Mouse (Mus musculus): ENCODE results near the gene Aff1. TPM values are rescaled to one million over a fixed set of nuclear protein-coding genes. Genes with fewer than 3 reads are reported as not detected.

Aff1 gene
- polyA plus RNA-seq, 1 experiment from 2014 or later = 2.3 TPM

DNA sequence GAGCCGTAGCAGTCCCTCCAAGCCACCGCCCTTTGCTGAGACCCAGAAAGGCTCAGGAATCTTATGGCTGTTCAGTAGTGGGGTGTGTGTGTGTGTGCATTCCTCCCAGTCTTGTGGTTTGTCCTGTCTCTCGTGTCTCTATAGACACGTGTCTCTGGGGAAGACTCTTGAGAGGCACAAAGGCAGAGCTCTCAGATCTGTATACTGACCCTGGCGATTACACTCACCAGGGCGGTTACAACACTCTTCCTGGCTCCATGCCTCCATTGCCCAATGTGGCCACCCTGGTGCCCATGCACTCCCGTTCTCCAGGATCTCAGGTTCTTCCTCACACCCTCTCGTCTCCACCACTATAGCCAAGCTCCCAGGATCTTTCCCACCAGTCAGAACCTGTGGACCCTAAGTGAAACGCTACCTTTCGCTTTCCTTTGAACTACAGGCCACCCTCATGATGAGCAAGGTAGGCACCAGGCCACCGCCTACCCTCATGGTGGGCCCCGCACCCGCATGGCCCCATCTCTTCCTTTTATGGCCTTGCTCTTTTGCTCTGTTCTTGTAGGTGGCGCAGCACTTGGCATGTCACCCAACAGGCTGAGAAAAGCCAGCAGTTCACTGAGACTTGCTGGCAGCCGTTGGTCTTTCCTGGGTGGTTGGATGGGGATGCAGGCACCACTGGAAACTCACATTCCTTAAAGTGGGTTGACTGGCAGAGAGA lies 146.5 kb downstream of the Aff1 start:
- 0 out of 2 replicates have a peak, but pooled peaks cover 18% of the 10 kb centered on the region for H3K36me3 ChIP-seq
- 91% methylated on average over 15 of the region's 15 CpGs for WGBS
- H3K27me3 ChIP-seq = no peaks in the 10 kb centered on the region
- no peak overlapping the region for H3K4me2 ChIP-seq
- peaks cover 12% of the 10 kb centered on the region for H3K4me1 ChIP-seq (replicated peaks)
- H3K4me3 ChIP-seq = no peak overlapping the region
- no peak overlapping the region for H3K9ac ChIP-seq
- no peak overlapping the region for H3K27ac ChIP-seq (replicated peaks)
- no peak for ATAC-seq (ENCODE audit: low read depth)
- H3K9me3 ChIP-seq = no peaks in the 10 kb centered on the region

DNA sequence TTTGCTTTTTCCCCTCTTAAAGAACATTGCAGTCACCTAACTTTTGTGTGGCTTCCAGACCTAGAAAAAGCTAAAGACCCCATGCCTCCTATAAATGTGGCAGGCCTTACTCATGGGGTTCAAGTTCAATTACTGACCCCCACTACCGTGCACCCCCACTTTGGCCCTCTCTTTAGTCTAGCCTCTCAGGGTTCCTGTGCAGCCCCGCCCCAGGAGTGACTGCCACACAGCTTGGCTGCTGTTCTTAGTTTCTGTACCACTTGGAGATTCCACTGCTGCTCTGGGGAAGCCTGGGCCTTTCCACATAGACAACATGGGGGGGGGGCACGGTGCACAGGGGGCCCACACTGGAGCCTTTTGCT lies 147.1 kb downstream of the Aff1 start:
- Histone ChIP-seq H3K4me2 (no peak overlapping the region), H3K27ac (replicated peaks) (0 out of 2 replicates have a peak overlapping the region, but pooled peaks have one; percentile 28), H3K4me1 (replicated peaks) (peaks cover 15% of the 10 kb centered on the region), H3K27me3 (no peaks in the 10 kb centered on the region), H3K9me3 (no peaks in the 10 kb centered on the region), H3K9ac (no peak overlapping the region), H3K36me3 (0 out of 2 replicates have a peak, but pooled peaks cover 15% of the 10 kb centered on the region), H3K4me3 (no peak overlapping the region)
- no peak for ATAC-seq (ENCODE audit: low read depth)
- 89% methylated on average over 3 of the region's 3 CpGs for WGBS

DNA sequence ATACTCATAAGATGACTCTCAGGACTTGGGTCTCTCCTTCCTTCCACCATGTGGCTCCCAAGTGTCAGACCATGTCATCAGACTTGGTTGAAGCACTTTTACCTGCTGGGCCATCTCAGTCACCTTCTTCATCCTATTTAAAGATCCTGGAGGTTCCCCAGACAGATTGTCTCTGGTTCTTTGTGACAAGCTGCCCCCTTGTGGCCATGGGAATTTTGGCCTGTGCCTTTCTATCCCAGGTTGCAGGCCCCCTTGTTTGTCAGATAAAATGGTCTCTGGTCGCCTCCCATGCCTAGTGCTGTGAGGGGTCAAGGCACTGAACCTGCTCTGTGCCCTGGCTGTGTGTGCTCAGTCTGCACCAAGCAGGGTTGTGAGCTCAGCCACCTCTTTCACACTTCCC lies 151.8 kb downstream of the Aff1 start:
- Histone ChIP-seq H3K9ac (no peak overlapping the region), H3K9me3 (no peaks in the 10 kb centered on the region), H3K27me3 (no peaks in the 10 kb centered on the region), H3K27ac (replicated peaks) (no peak overlapping the region), H3K4me1 (replicated peaks) (peaks cover 35% of the 10 kb centered on the region), H3K36me3 (peaks cover 16% of the 10 kb centered on the region; the same call in 1 of the 2 replicates), H3K4me2 (no peak overlapping the region), H3K4me3 (no peak overlapping the region)
- WGBS = 52% methylated on average over 1 of the region's 1 CpGs
- no peak for ATAC-seq (ENCODE audit: low read depth)

DNA sequence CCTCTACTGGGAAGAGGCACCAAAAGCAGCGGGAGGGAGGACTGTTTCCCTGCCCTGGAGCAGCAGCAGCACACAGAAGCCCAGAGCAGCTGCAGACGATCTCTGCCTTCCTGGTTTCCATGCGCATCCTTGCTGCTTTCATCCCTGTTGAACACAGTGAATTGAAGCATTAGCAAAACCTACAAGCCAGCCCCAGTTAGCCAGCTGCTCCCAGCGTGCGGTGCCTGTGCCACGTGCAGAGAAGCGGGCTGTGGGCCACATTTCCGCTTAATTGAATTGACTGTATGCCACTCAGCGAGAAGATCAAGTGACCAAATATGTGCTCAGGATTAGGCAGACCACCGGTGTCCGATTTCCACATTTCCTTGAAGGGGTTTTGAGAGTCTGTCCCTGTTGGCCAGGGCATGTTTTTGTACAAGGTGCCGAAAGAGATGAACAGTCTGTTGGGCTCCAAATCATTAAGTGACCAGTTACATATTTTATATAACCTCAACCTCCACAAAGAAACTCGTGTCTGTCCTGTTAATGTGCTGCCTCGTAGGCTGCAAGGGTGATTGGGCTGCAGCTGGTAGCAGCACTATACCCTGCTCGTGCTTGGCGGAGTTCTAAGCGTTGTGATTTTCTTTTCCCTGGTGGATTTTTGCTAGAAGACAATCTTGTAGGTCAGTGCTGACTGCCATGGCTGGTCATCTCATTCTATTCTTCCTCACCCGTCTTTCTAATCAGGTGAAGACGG lies 153.4 kb downstream of the Aff1 start:
- peaks cover 27% of the 10 kb centered on the region for H3K4me1 ChIP-seq (replicated peaks)
- no peak overlapping the region for H3K4me3 ChIP-seq
- no peaks in the 10 kb centered on the region for H3K27me3 ChIP-seq
- H3K36me3 ChIP-seq = peaks cover 24% of the 10 kb centered on the region
- peak; percentile 79 for ATAC-seq (ENCODE audit: low read depth)
- WGBS = 52% methylated on average over 19 of the region's 19 CpGs
- no peak overlapping the region for H3K4me2 ChIP-seq
- H3K9me3 ChIP-seq = no peaks in the 10 kb centered on the region
- peak overlapping the region; percentile 22; the same call in 1 of the 2 replicates for H3K9ac ChIP-seq
- H3K27ac ChIP-seq (replicated peaks) = peak overlapping the region; percentile 62

DNA sequence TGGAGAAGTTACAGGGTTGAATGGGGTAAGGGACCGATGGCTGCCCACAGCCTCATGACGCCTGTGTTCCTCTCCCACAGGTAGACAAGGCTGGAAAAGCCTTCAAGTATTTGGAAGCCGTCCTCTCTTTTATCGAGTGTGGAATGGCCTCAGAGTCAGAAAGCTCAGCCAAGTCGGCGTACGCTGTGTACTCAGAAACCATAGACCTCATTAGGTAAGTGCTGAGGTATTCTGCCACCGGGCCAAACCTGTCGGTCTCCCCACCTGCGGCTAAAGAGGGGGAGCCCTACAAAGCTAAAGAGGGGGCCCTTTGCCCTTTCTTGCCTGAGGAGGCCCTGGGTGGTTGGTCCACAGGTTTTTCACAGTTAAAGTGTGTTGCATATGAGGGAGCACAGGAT lies 154.0 kb downstream of the Aff1 start:
- H3K4me3 ChIP-seq = no peak overlapping the region
- peaks cover 27% of the 10 kb centered on the region for H3K4me1 ChIP-seq (replicated peaks)
- WGBS = 90% methylated on average over 10 of the region's 10 CpGs
- H3K9me3 ChIP-seq = no peaks in the 10 kb centered on the region
- ATAC-seq (ENCODE audit: low read depth) = no peak
- 0 out of 2 replicates have a peak overlapping the region, but pooled peaks have one; percentile 22 for H3K9ac ChIP-seq
- peaks cover 28% of the 10 kb centered on the region for H3K36me3 ChIP-seq
- H3K27me3 ChIP-seq = no peaks in the 10 kb centered on the region
- H3K4me2 ChIP-seq = no peak overlapping the region
- no peak overlapping the region; the same call in 1 of the 2 replicates for H3K27ac ChIP-seq (replicated peaks)

DNA sequence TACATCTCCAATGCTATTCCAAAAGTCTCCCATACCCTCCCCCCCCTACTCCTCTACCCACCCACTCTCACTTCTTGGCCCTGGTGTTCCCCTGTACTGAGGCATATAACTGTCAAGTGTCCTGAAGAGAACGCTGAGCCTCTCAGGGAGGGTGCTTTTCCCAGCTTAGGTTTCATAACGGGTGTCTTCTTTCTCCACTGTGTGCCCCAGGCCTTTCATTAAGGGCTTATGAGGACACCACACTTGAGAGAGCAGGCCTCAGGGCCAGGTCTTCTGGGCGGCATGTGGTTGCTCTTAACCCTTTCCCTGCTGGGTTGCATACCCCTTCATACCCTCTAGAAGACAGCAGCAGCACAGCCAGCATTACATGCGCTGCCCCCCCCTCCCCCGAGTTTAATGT lies 154.4 kb downstream of the Aff1 start:
- 54% methylated on average over 5 of the region's 5 CpGs for WGBS

DNA sequence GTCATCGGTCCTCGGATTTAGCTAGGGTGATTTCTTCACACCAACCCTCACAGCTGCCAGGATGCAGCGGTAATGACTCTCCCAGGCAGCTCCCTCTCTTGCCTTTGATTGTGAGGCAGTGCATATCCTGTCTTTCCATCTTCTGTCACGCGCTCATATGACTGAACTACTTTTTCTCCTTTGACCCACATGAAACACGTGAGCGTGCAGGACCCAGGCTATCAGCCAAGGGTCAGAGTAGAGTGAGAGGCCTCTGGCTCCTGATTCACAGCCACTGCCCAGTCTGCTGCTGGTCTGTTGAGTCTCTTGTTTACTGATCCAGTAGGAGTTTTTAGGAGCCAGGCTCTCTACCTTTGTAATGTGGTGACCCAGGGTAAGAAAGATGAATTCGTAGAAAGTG lies 156.4 kb downstream of the Aff1 start:
- no peak overlapping the region for H3K4me2 ChIP-seq
- ATAC-seq (ENCODE audit: low read depth) = no peak
- 95% methylated on average over 8 of the region's 8 CpGs for WGBS
- H3K36me3 ChIP-seq = peaks cover 23% of the 10 kb centered on the region
- no peak overlapping the region for H3K27ac ChIP-seq (replicated peaks)
- H3K9ac ChIP-seq = no peak overlapping the region
- H3K27me3 ChIP-seq = no peaks in the 10 kb centered on the region
- peaks cover 27% of the 10 kb centered on the region for H3K4me1 ChIP-seq (replicated peaks)
- no peaks in the 10 kb centered on the region for H3K9me3 ChIP-seq
- no peak overlapping the region for H3K4me3 ChIP-seq

More for the DNA sequence above, 154.4 kb downstream of the Aff1 start:
- H3K4me3 ChIP-seq = no peak overlapping the region
- H3K9me3 ChIP-seq = no peaks in the 10 kb centered on the region
- no peak overlapping the region for H3K9ac ChIP-seq
- ATAC-seq (ENCODE audit: low read depth) = no peak
- H3K27ac ChIP-seq (replicated peaks) = no peak overlapping the region
- H3K4me1 ChIP-seq (replicated peaks) = peaks cover 27% of the 10 kb centered on the region
- H3K27me3 ChIP-seq = no peaks in the 10 kb centered on the region
- peaks cover 33% of the 10 kb centered on the region for H3K36me3 ChIP-seq
- no peak overlapping the region for H3K4me2 ChIP-seq

DNA sequence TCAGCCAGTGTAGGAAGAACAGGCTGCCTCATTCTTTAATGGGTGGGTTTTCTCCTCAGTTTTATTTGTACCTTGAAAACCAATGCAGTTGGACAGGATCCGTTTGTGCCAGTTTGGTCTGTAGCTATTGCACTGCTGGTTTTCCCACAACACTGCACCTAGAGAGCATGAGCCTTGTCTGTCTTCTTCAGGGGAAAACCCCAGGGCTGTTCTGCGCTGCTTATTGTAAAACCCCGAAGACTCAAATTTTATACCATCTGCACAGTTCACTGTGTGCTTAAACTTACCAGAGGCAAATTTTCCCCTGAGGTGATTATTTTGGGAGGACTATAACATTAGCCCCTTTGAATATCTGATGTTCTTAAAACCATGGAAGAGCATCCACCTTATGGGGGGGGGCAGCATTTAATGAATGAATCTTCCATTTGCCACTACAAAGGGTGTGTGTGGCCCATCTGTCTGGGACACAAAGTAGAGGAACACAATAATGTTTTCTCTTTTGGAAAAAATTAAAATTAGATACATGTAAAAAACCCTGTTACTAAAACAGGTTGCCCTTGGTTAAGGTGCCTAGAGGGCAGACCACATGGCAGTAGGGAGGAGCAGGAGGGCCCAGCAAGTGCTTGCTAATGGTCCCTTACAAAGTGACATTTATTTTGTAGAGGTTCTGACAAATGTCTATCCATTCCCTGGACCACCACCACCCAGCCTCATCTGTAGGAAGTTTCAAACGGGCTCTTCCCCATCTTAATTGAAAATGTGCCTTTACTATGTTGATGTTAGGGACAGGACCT lies 160.8 kb downstream of the Aff1 start:
- Histone ChIP-seq H3K36me3 (peaks cover 20% of the 10 kb centered on the region), H3K9me3 (no peaks in the 10 kb centered on the region), H3K9ac (no peak overlapping the region), H3K4me3 (no peak overlapping the region), H3K27ac (replicated peaks) (no peak overlapping the region), H3K4me1 (replicated peaks) (peaks cover 27% of the 10 kb centered on the region), H3K4me2 (no peak overlapping the region), H3K27me3 (no peaks in the 10 kb centered on the region)
- WGBS = 78% methylated on average over 4 of the region's 4 CpGs
- ATAC-seq (ENCODE audit: low read depth) = no peak

DNA sequence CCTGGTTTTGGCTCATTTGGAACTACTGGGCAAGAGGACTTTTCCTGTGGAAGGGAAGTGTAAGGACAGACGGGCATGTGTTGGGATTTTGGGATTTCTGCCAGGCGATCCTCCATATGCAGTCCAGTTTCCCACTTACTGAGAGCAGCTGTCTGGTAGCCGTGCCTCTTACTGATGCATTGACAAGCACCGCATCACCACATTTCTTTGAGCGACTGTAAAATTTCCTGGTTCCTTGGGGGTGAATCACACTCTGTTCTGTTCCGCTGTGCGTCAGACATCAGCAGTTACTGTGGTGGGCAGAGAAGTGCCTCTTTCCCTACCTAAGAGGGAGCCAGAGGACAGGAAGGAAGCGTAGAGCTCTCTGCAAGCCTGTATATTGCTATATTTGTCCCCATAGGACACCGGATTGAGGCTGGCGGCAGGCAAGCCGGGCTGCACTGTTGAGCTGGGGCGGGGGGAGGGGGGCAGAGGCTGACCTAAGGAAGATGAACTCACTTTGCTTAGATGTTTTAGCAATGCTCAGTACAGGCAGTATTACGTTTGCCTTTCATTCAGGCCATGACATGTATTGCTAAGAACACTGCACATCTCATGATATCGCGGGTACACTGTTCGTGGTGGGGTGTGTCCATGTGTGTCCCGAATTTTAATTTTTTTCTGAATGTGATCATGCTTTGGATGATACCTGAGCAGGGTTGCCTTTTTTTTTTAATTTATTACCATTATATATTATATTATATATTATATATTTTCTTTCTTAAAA lies 162.1 kb downstream of the Aff1 start:
- Histone ChIP-seq H3K27me3 (no peaks in the 10 kb centered on the region), H3K4me3 (no peak overlapping the region), H3K27ac (replicated peaks) (peak overlapping the region; percentile 86), H3K4me1 (replicated peaks) (peaks cover 27% of the 10 kb centered on the region), H3K9me3 (no peaks in the 10 kb centered on the region), H3K36me3 (peaks cover 15% of the 10 kb centered on the region; the same call in 1 of the 2 replicates), H3K4me2 (peak overlapping the region; percentile 23), H3K9ac (0 out of 2 replicates have a peak overlapping the region, but pooled peaks have one; percentile 18)
- ATAC-seq (ENCODE audit: low read depth) = peak; percentile 76
- WGBS = 50% methylated on average over 17 of the region's 17 CpGs

DNA sequence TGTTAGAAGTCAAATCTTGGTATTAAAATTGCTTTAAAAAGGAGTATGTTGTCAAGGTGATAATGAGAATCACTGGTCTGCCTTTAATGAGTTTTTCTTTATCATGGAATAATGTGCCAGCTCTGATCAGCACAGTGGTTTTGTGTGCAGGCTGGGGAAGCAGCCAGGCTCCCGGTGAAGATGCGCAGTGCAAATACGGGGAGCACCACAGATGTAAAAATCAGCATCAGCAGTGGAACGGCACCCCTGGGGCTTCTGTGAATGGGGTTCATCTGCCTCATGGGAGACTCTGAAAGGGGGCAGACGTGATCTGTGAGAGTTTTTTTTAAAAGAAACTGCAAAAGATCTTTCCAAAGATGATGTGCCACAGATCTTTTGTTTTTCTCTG lies 162.6 kb downstream of the Aff1 start:
- Histone ChIP-seq H3K27ac (replicated peaks) (peak overlapping the region; percentile 52; the same call in 1 of the 2 replicates), H3K27me3 (no peaks in the 10 kb centered on the region), H3K4me1 (replicated peaks) (peaks cover 27% of the 10 kb centered on the region), H3K9ac (no peak overlapping the region), H3K4me2 (no peak overlapping the region; the same call in 1 of the 2 replicates), H3K36me3 (peaks cover 9% of the 10 kb centered on the region; the same call in 1 of the 2 replicates), H3K9me3 (no peaks in the 10 kb centered on the region), H3K4me3 (no peak overlapping the region)
- WGBS = 42% methylated on average over 5 of the region's 5 CpGs
- ATAC-seq (ENCODE audit: low read depth) = peak; percentile 29; the same call in 1 of the 2 replicates

DNA sequence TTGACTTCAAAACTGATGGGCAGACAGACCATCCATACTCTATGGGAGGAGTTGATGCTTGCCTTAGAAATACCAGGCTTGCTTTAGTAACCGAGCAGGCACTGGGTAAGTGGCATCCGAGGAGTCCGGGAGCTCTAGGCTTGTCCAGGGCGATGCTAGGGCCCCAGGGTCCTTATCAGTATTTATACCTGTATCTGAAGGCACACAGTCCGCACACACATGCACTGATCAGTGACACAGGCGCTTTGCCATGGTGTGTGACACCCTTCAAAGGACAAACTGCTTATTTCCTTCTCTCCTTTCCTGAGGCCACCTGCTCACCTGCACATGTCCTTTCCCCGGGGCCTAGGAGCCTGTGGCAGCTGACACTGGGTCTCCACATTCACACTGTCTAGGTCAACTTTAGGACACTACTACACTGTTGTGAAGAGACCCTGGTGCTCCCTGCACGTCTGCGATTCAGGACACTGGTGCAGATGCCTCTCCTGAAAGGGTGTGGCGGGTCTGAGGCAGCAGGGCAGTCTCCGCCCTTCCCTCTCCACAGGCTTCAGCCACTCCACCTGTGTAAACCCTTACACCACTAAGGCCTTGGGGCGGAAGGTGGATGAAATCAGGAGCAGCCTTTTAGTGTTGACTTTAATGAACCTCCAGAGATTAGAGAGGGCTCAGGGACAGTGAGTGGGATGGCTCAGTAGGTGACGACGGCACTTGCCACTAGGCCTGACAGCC lies 163.5 kb downstream of the Aff1 start:
- 0 out of 2 replicates have a peak, but pooled peaks have one; percentile 8 for ATAC-seq (ENCODE audit: low read depth)

More for the DNA sequence above, 163.5 kb downstream of the Aff1 start:
- Histone ChIP-seq H3K9ac (0 out of 2 replicates have a peak overlapping the region, but pooled peaks have one; percentile 41), H3K27ac (replicated peaks) (peak overlapping the region; percentile 52; the same call in 1 of the 2 replicates), H3K4me1 (replicated peaks) (peaks cover 27% of the 10 kb centered on the region), H3K27me3 (no peaks in the 10 kb centered on the region), H3K4me3 (no peak overlapping the region), H3K4me2 (no peak overlapping the region), H3K36me3 (peaks cover 9% of the 10 kb centered on the region; the same call in 1 of the 2 replicates), H3K9me3 (no peaks in the 10 kb centered on the region)
- 90% methylated on average over 14 of the region's 14 CpGs for WGBS
